Mouse (Mus musculus): Measurements from ENCODE around the gene Rplp0. TPM values are rescaled to one million over a fixed set of nuclear protein-coding genes. Genes with fewer than 3 reads are reported as not detected.

The Rplp0 gene
- polyA plus RNA-seq, 2 experiments: 2,068 to 3,411 TPM

DNA sequence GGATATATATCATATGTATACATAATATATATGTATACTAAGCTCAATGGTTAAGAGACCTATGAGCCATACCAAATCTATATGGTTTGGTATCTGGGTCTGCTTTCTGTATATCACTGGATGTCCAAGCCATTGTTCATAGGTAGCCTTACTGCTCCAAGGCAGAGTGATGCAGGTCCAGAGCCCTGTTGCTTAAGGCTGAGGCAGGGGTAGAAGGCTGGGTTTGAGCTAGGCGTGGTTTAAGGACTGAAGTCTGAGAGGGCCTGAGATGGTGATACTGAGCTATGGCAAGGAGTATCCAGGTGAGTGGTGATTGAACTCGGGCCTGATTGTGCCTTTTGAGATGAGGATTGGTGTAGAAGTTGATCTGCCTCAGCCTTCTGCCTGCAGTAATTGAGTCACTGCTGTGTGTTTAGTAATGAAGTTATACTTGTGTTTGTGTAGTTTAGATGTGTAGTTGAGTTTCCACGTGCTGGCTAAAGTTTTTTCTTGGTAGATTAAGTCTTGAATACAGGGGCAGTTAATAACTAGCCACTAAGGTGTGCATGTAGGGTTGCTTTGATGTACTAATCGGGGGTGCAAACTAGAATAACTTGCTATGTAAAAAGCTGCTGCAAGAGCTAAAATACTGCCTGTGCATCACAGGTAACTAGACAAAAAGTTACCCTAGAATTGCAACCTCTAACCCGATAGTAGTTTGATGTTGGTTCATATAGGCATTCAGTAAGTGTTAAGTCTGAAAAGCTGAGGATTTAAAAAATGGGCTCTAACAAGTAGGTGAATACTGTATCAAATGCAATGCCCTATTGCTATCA, 4.7 kb downstream of the Rplp0 start:
- no peak for TF ChIP-seq POLR2A (IDR thresholded peaks at IDR 0.05; ENCODE audit: borderline replicate concordance, extremely low read depth, insufficient read depth, insufficient read length)
- 48% methylated on average over 5 of the region's 5 CpGs for WGBS
- Histone ChIP-seq H3K4me3 (replicated peaks; ENCODE audit: low read length) (peak overlapping the region; percentile 96), H3K36me3 (ENCODE audit: control insufficient read depth, insufficient read depth, low read length) (peaks cover 43% of the 10 kb centered on the region), H3K4me2 (replicated peaks; ENCODE audit: low read depth, low read length, severe bottlenecking) (peak overlapping the region; percentile 82; the same call in 1 of the 2 replicates), H3K27me3 (ENCODE audit: control insufficient read depth, insufficient read depth, low read length) (no peaks in the 10 kb centered on the region), H3K27ac (replicated peaks; ENCODE audit: low read depth, low read length) (0 out of 2 replicates have a peak overlapping the region, but pooled peaks have one; percentile 30), H3K9me3 (ENCODE audit: control insufficient read depth, low read length) (no peaks in the 10 kb centered on the region), H3K4me1 (ENCODE audit: control insufficient read depth, insufficient read depth, low read length) (peaks cover 10% of the 10 kb centered on the region), H3K9ac (ENCODE audit: low read depth, low read length, severe bottlenecking) (no peak overlapping the region)
- DNase-seq (ENCODE audit: low spot score) (no peak), ATAC-seq (ENCODE audit: low FRiP score, low read depth) (no peak)

DNA sequence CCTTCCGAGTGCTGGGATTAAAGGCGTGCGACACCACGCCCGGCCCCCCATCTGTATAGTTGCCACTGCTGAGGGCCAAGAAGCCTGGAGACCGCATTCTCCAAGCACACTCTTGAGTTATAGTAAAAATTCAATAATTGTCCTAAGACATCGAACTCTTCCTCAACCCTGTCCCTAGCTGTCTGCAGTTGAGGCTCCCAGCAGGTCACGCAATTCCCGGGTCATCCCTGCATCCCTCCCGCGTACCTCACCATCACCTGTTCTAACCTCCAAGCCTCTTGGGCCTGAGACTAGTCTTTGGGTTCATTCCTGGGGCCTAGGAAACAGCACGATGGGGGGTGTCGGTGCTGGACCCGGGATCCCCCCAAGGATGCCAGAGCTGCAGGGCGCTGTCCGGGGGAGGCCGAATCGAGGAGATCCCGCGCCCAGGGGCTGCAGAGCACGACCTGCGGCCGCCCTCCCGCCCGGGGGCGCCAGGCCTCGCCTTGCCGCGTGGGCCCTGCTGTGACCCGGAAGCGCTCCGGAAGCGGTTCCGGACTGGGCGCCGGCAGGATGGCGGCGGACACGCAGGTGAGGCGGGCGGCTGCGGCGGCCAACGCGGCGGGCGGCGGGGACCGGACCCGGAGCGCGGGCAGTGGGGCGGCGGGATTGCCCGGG, 5.6 kb downstream of the Rplp0 start, which contains the start of gene Gcn1l1:
Gene Gcn1l1 (plus strand): TSS at position 518 of the 657 bp plus-strand sequence.
- Histone ChIP-seq H3K9ac (ENCODE audit: low read depth, low read length, severe bottlenecking) (peak within 1 kb of the TSS; percentile 90), H3K4me2 (replicated peaks; ENCODE audit: low read depth, low read length, severe bottlenecking) (peak within 1 kb of the TSS; percentile 82), H3K9me3 (ENCODE audit: control insufficient read depth, low read length) (no peaks in the 10 kb centered on the region), H3K4me1 (ENCODE audit: control insufficient read depth, insufficient read depth, low read length) (peaks cover 10% of the 10 kb centered on the region), H3K4me3 (replicated peaks; ENCODE audit: low read length) (peak within 1 kb of the TSS; percentile 96), H3K27ac (replicated peaks; ENCODE audit: low read depth, low read length) (peak within 1 kb of the TSS; percentile 71), H3K27me3 (ENCODE audit: control insufficient read depth, insufficient read depth, low read length) (no peaks in the 10 kb centered on the region), H3K36me3 (ENCODE audit: control insufficient read depth, insufficient read depth, low read length) (peaks cover 43% of the 10 kb centered on the region)
- TF ChIP-seq POLR2A (IDR thresholded peaks at IDR 0.05; ENCODE audit: borderline replicate concordance, extremely low read depth, insufficient read depth, insufficient read length): 0 out of 2 replicates have a peak, but pooled peaks have one; percentile 37
- ATAC-seq (ENCODE audit: low FRiP score, low read depth): peak; percentile 89
- WGBS: 2% methylated on average over 42 of the region's 55 CpGs
- DNase-seq (ENCODE audit: low spot score): peak; percentile 49

DNA sequence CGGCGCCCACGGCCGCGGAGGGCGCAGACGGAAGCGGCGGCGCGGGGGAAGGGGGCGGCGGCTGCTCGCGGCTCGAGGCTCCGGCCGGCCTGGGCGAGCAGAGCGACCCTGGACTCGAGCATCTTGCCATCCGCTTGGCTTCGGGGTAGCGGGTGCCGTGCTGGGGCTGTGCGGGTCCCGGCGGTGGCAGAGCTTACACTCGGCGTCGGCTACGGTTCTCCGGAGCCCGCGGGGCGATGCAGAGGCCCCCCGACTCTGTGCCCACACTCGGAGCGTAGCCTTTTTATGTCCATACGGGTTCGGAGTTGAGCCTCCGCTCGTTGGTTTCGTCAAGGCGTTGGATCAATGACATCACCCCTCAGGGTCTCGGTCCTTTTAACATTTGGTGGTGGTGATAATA, 6.1 kb downstream of the Rplp0 start:
- 1% methylated on average over 22 of the region's 46 CpGs for WGBS
- Histone ChIP-seq H3K4me2 (replicated peaks; ENCODE audit: low read depth, low read length, severe bottlenecking) (peak overlapping the region; percentile 82), H3K4me3 (replicated peaks; ENCODE audit: low read length) (peak overlapping the region; percentile 96), H3K36me3 (ENCODE audit: control insufficient read depth, insufficient read depth, low read length) (peaks cover 39% of the 10 kb centered on the region), H3K9me3 (ENCODE audit: control insufficient read depth, low read length) (no peaks in the 10 kb centered on the region), H3K4me1 (ENCODE audit: control insufficient read depth, insufficient read depth, low read length) (peaks cover 8% of the 10 kb centered on the region), H3K9ac (ENCODE audit: low read depth, low read length, severe bottlenecking) (peak overlapping the region; percentile 90), H3K27me3 (ENCODE audit: control insufficient read depth, insufficient read depth, low read length) (no peaks in the 10 kb centered on the region), H3K27ac (replicated peaks; ENCODE audit: low read depth, low read length) (peak overlapping the region; percentile 71)
- no peak for TF ChIP-seq POLR2A (IDR thresholded peaks at IDR 0.05; ENCODE audit: borderline replicate concordance, extremely low read depth, insufficient read depth, insufficient read length)
- ATAC-seq (ENCODE audit: low FRiP score, low read depth) (peak; percentile 23), DNase-seq (ENCODE audit: low spot score) (no peak)

DNA sequence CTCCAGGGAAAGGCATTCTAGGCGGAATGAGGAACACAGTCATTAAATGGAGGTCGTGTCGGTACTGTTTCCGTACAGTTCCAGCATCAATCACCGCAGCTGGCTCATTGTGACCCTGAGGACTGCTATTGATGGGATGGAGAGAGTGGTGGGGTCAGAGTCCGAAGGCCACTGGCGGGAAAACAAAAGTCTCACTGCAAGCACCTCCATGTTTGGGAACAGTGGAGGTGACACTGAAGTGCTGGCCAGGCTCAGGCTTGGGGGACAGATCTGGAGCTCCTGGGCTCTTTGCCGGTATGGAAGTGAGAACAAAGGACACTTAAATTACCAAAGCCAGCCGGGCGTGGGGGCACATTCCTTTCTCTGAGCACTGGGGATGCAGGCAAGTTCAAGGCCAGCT, 9.4 kb downstream of the Rplp0 start:
- Histone ChIP-seq H3K9ac (ENCODE audit: low read depth, low read length, severe bottlenecking) (no peak overlapping the region), H3K4me1 (ENCODE audit: control insufficient read depth, insufficient read depth, low read length) (peaks cover 7% of the 10 kb centered on the region; the same call in 1 of the 2 replicates), H3K27me3 (ENCODE audit: control insufficient read depth, insufficient read depth, low read length) (no peaks in the 10 kb centered on the region), H3K9me3 (ENCODE audit: control insufficient read depth, low read length) (no peaks in the 10 kb centered on the region), H3K27ac (replicated peaks; ENCODE audit: low read depth, low read length) (no peak overlapping the region), H3K4me2 (replicated peaks; ENCODE audit: low read depth, low read length, severe bottlenecking) (no peak overlapping the region), H3K4me3 (replicated peaks; ENCODE audit: low read length) (no peak overlapping the region), H3K36me3 (ENCODE audit: control insufficient read depth, insufficient read depth, low read length) (peaks cover 37% of the 10 kb centered on the region)
- DNase-seq (ENCODE audit: low spot score) (no peak), ATAC-seq (ENCODE audit: low FRiP score, low read depth) (no peak)
- no peak for TF ChIP-seq POLR2A (IDR thresholded peaks at IDR 0.05; ENCODE audit: borderline replicate concordance, extremely low read depth, insufficient read depth, insufficient read length)
- WGBS: 69% methylated on average over 10 of the region's 10 CpGs

DNA sequence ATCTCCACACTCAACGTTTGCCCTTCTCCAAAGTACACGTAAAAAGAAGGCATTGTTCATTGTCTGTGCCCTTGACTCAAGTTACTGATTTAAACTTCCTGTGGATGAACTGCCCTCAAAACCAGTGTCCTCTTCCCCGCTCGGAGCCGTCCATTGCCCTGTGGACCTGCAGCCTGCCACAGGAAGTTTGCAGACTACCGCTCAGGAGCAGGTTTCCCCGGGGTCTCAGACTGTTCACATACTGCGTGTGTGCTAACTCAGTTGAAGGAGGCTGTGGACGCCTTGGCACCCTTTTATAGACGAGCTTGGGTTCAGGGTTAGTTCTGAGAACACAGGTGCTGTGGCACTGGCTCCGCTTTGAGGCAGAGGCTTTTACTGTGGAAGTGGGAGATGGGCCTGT, 10.0 kb downstream of the Rplp0 start:
- Histone ChIP-seq H3K9ac (ENCODE audit: low read depth, low read length, severe bottlenecking) (no peak overlapping the region), H3K27ac (replicated peaks; ENCODE audit: low read depth, low read length) (no peak overlapping the region), H3K4me2 (replicated peaks; ENCODE audit: low read depth, low read length, severe bottlenecking) (no peak overlapping the region), H3K4me1 (ENCODE audit: control insufficient read depth, insufficient read depth, low read length) (peaks cover 7% of the 10 kb centered on the region; the same call in 1 of the 2 replicates), H3K27me3 (ENCODE audit: control insufficient read depth, insufficient read depth, low read length) (no peaks in the 10 kb centered on the region), H3K9me3 (ENCODE audit: control insufficient read depth, low read length) (no peaks in the 10 kb centered on the region), H3K36me3 (ENCODE audit: control insufficient read depth, insufficient read depth, low read length) (peaks cover 37% of the 10 kb centered on the region), H3K4me3 (replicated peaks; ENCODE audit: low read length) (no peak overlapping the region)
- DNase-seq (ENCODE audit: low spot score) (no peak), ATAC-seq (ENCODE audit: low FRiP score, low read depth) (no peak)
- WGBS: 76% methylated on average over 11 of the region's 11 CpGs
- TF ChIP-seq POLR2A (IDR thresholded peaks at IDR 0.05; ENCODE audit: borderline replicate concordance, extremely low read depth, insufficient read depth, insufficient read length): no peak

Measured in limb, embryonic 14.5 days (tissue).